Mouse (Mus musculus) heart, adult 2 months (tissue): ENCODE data around the gene Dqx1. TPM values are rescaled to one million over a fixed set of nuclear protein-coding genes. Genes with fewer than 3 reads are reported as not detected.

ENCODE experiments used
- DNase-seq, 2 experiments: peaks; one replicate each; pipeline ENCODE4 v3.0.0; 2021
- H3K27ac ChIP-seq: fragments of 200-600 bp; 2 replicates; pipeline ENCODE4 v1.8.1; 2022
- H3K27me3 ChIP-seq: fragments of 200-500 bp; 2 replicates; pipeline ENCODE4 v1.6.1; 2012; ENCODE audit warnings: mild to moderate bottlenecking, low read length, inconsistent platforms, mixed read lengths; ENCODE audit not compliant: control insufficient read depth, insufficient read depth
- H3K36me3 ChIP-seq: fragments of 200-500 bp; 2 replicates; pipeline ENCODE4 v1.6.1; 2012; ENCODE audit warnings: low read length, inconsistent platforms; ENCODE audit not compliant: control insufficient read depth, insufficient read depth
- H3K4me1 ChIP-seq: fragments of 200-500 bp; 2 replicates; pipeline ENCODE4 v1.6.1; 2011; ENCODE audit warnings: low read length; ENCODE audit not compliant: control insufficient read depth, insufficient read depth
- H3K4me3 ChIP-seq: fragments of 200-600 bp; 2 replicates; pipeline ENCODE4 v1.8.1; 2022
- H3K79me2 ChIP-seq: fragments of 200-500 bp; replicated peaks from 2 replicates; pipeline ENCODE4 v1.6.1; 2012; ENCODE audit warnings: mild to moderate bottlenecking, inconsistent platforms, low read length, moderate library complexity, mixed read lengths; ENCODE audit not compliant: control insufficient read depth, insufficient read depth
- H3K9ac ChIP-seq: fragments of 200-500 bp; 2 replicates; pipeline ENCODE4 v1.6.1; 2012; ENCODE audit warnings: low read depth, mild to moderate bottlenecking, control low read depth, inconsistent platforms, low read length, mixed read lengths
- CTCF ChIP-seq: fragments of 200-600 bp; IDR thresholded peaks from 2 replicates; pipeline ENCODE4 v1.8.1; 2022; ENCODE audit warnings: antibody characterized with exemption, mild to moderate bottlenecking, moderate library complexity
- EP300 ChIP-seq: fragments of 200-500 bp; IDR thresholded peaks from 2 replicates; pipeline ENCODE4 v1.6.1; 2011; ENCODE audit warnings: low read depth, low read length, control low read depth; ENCODE audit not compliant: insufficient read depth
- POLR2A ChIP-seq: fragments of 200-500 bp; IDR thresholded peaks from 2 replicates; pipeline ENCODE4 v1.6.1; 2011; ENCODE audit warnings: mild to moderate bottlenecking, low read depth, low read length, control low read depth; ENCODE audit not compliant: insufficient read depth
- WGBS: fragments of 180-500 bp; shearing (Covaris S2); methylation state at CpG from one replicate; pipeline ENCODE4 v1.1.7; 2018; 5-methylcytosine and 5-hydroxymethylcytosine counted together
- intact Hi-C: fragments of 180-260 bp; cut with DNase I; formaldehyde crosslinking; loops from one replicate; pipeline ENCODE4 v1.15.1; 2025
- polyA plus RNA-seq: library from polyadenylated mRNA; depleted of rRNA; stranded (reverse); fragments of >200 nt; gene quantifications from 2 replicates; pipeline ENCODE4 v1.2.3, GENCODE M21; 2012
- total RNA-seq, 2 experiments: library from RNA; stranded (reverse); gene quantifications; 2 replicates each; pipeline ENCODE4 v1.2.3; 2021

The Dqx1 gene
- total and polyA plus RNA-seq, 3 experiments, result 0.65 to 1.4 (median 0.80) TPM

DNA sequence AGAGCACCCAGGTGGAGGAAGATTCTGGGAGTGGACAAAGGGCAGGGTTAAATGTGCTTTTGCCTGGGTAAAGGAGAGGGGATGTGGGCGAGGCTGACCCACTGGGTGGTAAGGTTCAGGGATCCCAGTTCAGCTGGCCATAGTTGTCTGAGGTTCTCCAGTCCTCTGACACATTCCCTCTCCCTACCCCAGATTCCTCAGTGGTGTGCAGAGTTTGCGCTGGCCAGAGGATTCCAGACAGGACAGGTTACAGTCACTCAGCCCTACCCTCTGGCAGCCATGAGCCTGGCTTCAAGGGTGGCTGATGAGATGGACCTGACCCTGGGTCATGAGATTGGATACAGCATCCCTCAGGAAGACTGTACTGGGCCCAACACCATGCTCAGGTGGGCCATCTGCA, 1.1 kb downstream of the Dqx1 start:
- H3K36me3 ChIP-seq, result no peaks in the 10 kb centered on the region
- no peaks in the 10 kb centered on the region; the same call in 1 of the 2 replicates for H3K79me2 ChIP-seq
- H3K27ac ChIP-seq, result no peak overlapping the region
- peaks cover 4% of the 10 kb centered on the region for H3K4me1 ChIP-seq
- no peaks in the 10 kb centered on the region; the same call in 1 of the 2 replicates for H3K27me3 ChIP-seq
- H3K9ac ChIP-seq, result no peak overlapping the region
- intact Hi-C loops, result no loop called here
- 81% methylated on average over 2 of the region's 2 CpGs for WGBS
- no peak overlapping the region for H3K4me3 ChIP-seq
- TF ChIP-seq EP300, result no peak
- TF ChIP-seq POLR2A, result 0 out of 2 replicates have a peak, but pooled peaks have one; percentile 5
- DNase-seq, result no peak

DNA sequence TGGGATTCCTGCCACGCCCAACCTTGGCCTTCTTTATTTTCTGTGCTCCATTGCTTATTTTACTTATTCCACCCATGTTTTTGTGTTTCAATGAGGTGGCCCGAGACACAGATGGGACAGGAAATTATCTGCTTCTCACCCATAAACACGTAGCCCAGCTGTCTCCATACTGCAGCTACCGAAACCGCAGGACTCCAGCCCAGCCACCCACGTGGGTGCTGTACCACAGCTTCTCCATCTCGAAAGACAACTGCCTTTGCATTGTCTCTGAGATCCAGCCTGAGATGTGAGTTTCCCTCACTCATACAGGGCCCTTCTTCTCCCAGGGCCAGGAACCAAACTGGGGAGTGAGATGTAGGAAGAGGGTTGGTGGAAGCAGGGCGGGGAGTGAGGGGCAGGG, 8.4 kb downstream of the Dqx1 start:
- H3K4me3 ChIP-seq, result no peak overlapping the region
- H3K27me3 ChIP-seq, result peaks cover 33% of the 10 kb centered on the region
- H3K9ac ChIP-seq, result no peak overlapping the region
- H3K4me1 ChIP-seq, result no peaks in the 10 kb centered on the region
- DNase-seq, result no peak
- no peaks in the 10 kb centered on the region for H3K36me3 ChIP-seq
- no peak for TF ChIP-seq CTCF
- no peak for TF ChIP-seq POLR2A
- no peak for TF ChIP-seq EP300
- no peak overlapping the region for H3K27ac ChIP-seq
- WGBS, result 40% methylated on average over 8 of the region's 8 CpGs
- intact Hi-C loops, result no loop called here
- H3K79me2 ChIP-seq, result no peaks in the 10 kb centered on the region

DNA sequence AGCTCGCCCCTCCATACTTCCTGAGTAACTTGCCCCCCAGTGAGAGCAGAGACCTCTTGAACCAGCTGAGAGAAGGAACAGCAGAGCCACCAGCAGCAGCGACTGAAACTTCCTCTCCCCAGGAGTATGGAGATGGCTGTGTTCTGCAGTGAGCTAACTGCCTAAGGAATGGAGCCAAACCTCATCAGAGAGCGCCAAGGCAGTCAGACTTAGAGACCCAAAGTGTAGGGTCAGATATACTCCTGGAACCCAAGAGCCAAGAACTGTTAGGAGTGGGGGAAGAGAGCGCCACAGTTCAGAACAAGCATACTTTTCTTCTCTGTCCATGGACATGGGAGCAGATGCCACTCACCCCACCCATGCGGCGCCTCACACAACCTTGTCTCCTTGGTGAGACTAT, 8.8 kb downstream of the Dqx1 start:
- Histone ChIP-seq H3K36me3 (no peaks in the 10 kb centered on the region), H3K79me2 (no peaks in the 10 kb centered on the region), H3K27me3 (peaks cover 38% of the 10 kb centered on the region), H3K9ac (no peak overlapping the region), H3K27ac (no peak overlapping the region), H3K4me3 (no peak overlapping the region), H3K4me1 (no peaks in the 10 kb centered on the region)
- 32% methylated on average over 6 of the region's 6 CpGs for WGBS
- intact Hi-C loops, result no loop called here
- DNase-seq, result no peak
- no peak for TF ChIP-seq POLR2A
- no peak for TF ChIP-seq EP300

DNA sequence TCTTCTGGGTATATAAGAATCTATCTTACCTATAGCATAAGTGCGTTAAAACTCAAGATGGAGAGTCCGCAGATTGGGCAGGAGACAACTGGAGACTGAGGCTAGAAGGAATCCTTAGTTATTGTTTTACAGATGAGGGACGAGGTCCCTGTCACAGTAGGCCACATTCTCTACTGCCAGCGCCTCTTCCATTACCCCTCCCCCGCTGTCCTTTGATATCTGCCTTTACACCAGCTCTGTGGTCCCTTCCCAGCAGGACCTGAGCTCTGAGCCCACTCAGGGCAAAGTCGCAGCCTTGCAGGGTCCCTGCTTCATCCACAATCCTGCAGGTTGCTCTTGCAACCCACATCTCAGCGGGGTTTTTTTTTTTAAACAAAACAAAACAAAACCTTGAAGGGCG, 10.6 kb downstream of the Dqx1 start:
- no peak for TF ChIP-seq POLR2A
- no peak for TF ChIP-seq EP300
- no peak for TF ChIP-seq CTCF
- Histone ChIP-seq H3K4me1 (no peaks in the 10 kb centered on the region), H3K36me3 (no peaks in the 10 kb centered on the region), H3K9ac (no peak overlapping the region), H3K79me2 (no peaks in the 10 kb centered on the region), H3K4me3 (no peak overlapping the region), H3K27me3 (peaks cover 45% of the 10 kb centered on the region), H3K27ac (no peak overlapping the region)
- WGBS, result 27% methylated on average over 8 of the region's 8 CpGs
- intact Hi-C loops, result no loop called here
- no peak for DNase-seq

DNA sequence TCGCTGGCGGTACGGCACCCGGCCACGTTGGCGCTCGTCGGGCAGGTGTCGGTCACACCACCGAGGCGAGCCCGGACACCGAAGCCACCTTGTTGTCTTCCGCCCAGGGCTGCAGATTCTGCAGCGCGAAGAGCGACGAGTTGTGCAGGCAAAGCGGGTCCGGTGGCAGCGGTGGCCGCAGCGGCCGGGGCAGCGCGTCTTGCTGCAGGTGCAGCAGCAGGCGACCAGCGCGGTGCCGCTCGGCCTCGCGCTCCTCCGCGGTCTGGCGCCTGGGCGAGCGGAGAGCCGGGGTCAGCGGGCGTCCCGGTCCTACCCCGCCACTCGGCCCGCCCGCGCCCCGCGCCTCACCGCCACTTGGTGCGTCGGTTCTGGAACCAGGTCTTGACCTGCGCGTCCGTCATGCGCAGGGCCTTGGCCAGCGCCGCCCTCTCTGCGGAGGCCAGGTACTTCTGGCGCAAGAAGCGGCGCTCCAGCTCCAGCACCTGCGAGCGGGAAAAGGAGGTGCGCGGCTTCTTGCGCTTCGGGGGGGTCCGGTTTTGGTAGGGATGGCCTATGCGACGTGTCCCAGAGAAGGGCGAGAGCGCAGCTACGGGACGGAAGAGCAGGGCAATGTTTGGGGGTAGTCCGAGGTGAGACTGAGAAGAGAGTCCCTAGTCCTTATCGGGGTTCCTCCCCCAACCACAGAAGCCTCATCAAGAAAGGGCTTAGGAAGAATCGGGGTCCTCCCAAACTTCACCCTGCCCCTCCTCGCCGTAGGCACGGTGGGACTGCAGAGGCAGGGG, 11.3 kb downstream of the Dqx1 start:
- 3% methylated on average over 80 of the region's 81 CpGs for WGBS
- intact Hi-C loops, result no loop called here
- H3K4me3 ChIP-seq, result peak overlapping the region; percentile 14; the same call in 1 of the 2 replicates
- H3K36me3 ChIP-seq, result no peaks in the 10 kb centered on the region
- no peak overlapping the region for H3K27ac ChIP-seq
- DNase-seq, result no peak
- H3K9ac ChIP-seq, result peak overlapping the region; percentile 36; the same call in 1 of the 2 replicates
- H3K27me3 ChIP-seq, result peaks cover 45% of the 10 kb centered on the region
- TF ChIP-seq EP300, result no peak
- no peak for TF ChIP-seq POLR2A
- TF ChIP-seq CTCF, result no peak
- no peaks in the 10 kb centered on the region for H3K79me2 ChIP-seq
- H3K4me1 ChIP-seq, result no peaks in the 10 kb centered on the region

DNA sequence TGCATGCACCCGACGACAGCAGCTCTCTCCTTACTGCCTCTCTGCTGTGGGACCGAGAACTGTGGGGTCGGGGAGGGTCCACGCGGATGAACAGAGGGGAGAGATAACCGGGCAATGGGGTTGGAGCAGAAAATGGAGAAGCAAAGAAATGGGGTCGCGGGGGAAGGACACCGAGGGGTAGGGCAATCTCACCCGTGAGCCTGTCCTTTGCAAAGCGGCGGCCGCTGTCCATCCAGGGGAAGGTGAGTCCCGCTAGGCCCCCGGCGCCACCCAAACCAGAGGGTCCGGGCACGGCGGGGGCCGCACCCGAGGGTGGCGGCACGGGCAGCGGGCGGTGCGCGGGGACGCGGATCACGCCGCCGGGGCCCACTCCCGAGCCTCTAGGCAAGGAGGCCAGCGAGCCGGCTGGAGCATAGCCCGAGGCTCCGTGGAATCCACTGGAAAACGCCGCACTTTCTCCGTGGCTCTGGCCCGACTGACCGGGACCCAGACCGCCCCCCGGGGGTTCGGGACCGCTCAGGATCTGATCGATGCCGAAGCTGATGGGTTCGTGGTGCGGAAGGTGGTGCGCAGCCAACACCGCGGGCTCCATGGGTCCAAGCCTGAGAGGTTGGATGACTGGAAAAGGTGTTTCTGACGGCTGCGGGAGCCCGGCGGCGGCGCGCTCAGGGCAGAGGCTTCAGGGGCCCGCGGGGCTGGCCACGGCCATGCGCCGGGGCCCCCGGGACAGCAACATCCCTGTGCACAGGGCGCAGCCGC, 12.0 kb downstream of the Dqx1 start:
- no peak overlapping the region for H3K4me3 ChIP-seq
- TF ChIP-seq EP300, result no peak
- TF ChIP-seq CTCF, result no peak
- TF ChIP-seq POLR2A, result no peak
- DNase-seq, result peak in 1 of 2 experiments; percentile 44
- 2% methylated on average over 69 of the region's 69 CpGs for WGBS
- H3K9ac ChIP-seq, result no peak overlapping the region
- H3K27ac ChIP-seq, result no peak overlapping the region
- intact Hi-C loops, result no loop called here
- H3K27me3 ChIP-seq, result peaks cover 42% of the 10 kb centered on the region
- H3K4me1 ChIP-seq, result no peaks in the 10 kb centered on the region
- H3K36me3 ChIP-seq, result no peaks in the 10 kb centered on the region
- no peaks in the 10 kb centered on the region for H3K79me2 ChIP-seq
